Mouse (Mus musculus) liver, postnatal 0 days (tissue): Measurements from ENCODE around the gene Spns1.

Experiments
- CTCF ChIP-seq: sonication (generic); IDR thresholded peaks from 2 replicates; pipeline ENCODE4 v1.5.1; 2016; ENCODE audit warnings: antibody characterized with exemption, low read depth
- EP300 ChIP-seq: IDR thresholded peaks from 2 replicates; pipeline ENCODE4 v1.6.1; 2016; ENCODE audit warnings: antibody characterized with exemption, low read depth, mild to moderate bottlenecking

- no peak for TF ChIP-seq CTCF
- TF ChIP-seq EP300: no peak
These were observed 39.4 kb upstream of the Spns1 start for GRCm38 (mm10) chr7:126416615-126417014.
